Mouse (Mus musculus) midbrain, postnatal 0 days (tissue): ENCODE measurements at regions not wholly inside any gene's neighbourhood (a gene's known extent, or its start where the extent isn't known, plus 50 kb on each side); places are given as distances from the start of the nearest gene placed in this dataset.
"Not testable (repeated sequence)": the region's sequence is repeated elsewhere in the genome, so short reads cannot be mapped to it uniquely, and the experiment has no call there.

Experiments used
- ATAC-seq: fragments of 200-750 bp; cut with Nextera tagmentation; 2 replicates; pipeline ENCODE4 v1.8.0; 2017; ENCODE audit warnings: moderate number of reproducible peaks, mild to moderate bottlenecking, moderate TSS enrichment, moderate library complexity; ENCODE audit not compliant: low FRiP score
- DNase-seq: peaks from one replicate; pipeline ENCODE4 v3.0.0-alpha.2; 2015; ENCODE audit warnings: low spot score
- H3K27ac ChIP-seq: fragments of 300-500 bp; sonication (generic); 2 replicates; pipeline ENCODE4 v1.5.1; 2014; ENCODE audit warnings: low read depth, mild to moderate bottlenecking, low read length, mixed read lengths
- H3K27me3 ChIP-seq: fragments of 300-500 bp; sonication (generic); 2 replicates; pipeline ENCODE4 v1.6.1; 2014; ENCODE audit warnings: low read length, control low read depth, mixed read lengths; ENCODE audit not compliant: insufficient read depth
- H3K36me3 ChIP-seq: fragments of 300-500 bp; sonication (generic); 2 replicates; pipeline ENCODE4 v1.6.1; 2014; ENCODE audit warnings: low read length, control low read depth, mixed read lengths; ENCODE audit not compliant: insufficient read depth
- H3K4me1 ChIP-seq: fragments of 300-500 bp; sonication (generic); 2 replicates; pipeline ENCODE4 v1.6.1; 2014; ENCODE audit warnings: mild to moderate bottlenecking, control low read depth, antibody characterized with exemption, low read length, mixed read lengths; ENCODE audit not compliant: insufficient read depth
- H3K4me2 ChIP-seq: fragments of 300-500 bp; sonication (generic); 2 replicates; pipeline ENCODE4 v1.6.1; 2014; ENCODE audit warnings: low read depth, mild to moderate bottlenecking, low read length, mixed read lengths; ENCODE audit not compliant: poor library complexity, severe bottlenecking
- H3K4me3 ChIP-seq: fragments of 300-500 bp; sonication (generic); 2 replicates; pipeline ENCODE4 v1.5.1; 2014; ENCODE audit warnings: low read depth, mild to moderate bottlenecking, low read length, moderate library complexity
- H3K9ac ChIP-seq: fragments of 300-500 bp; sonication (generic); replicated peaks from 2 replicates; pipeline ENCODE4 v1.6.1; 2014; ENCODE audit warnings: mild to moderate bottlenecking, low read length, moderate library complexity, mixed read lengths; ENCODE audit not compliant: poor library complexity, severe bottlenecking
- H3K9me3 ChIP-seq: fragments of 300-500 bp; sonication (generic); 2 replicates; pipeline ENCODE4 v1.6.1; 2016; ENCODE audit warnings: low read length, control low read depth
- CTCF ChIP-seq: IDR thresholded peaks from 2 replicates; pipeline ENCODE4 v1.5.1; 2016; ENCODE audit warnings: antibody characterized with exemption, mild to moderate bottlenecking
- WGBS: fragments of 180-500 bp; shearing (Covaris S2); extraction: QIAGEN DNeasy Blood & Tissue Kit; methylation state at CpG from one replicate; pipeline ENCODE4 v1.1.7; 2014; 5-methylcytosine and 5-hydroxymethylcytosine counted together

DNA sequence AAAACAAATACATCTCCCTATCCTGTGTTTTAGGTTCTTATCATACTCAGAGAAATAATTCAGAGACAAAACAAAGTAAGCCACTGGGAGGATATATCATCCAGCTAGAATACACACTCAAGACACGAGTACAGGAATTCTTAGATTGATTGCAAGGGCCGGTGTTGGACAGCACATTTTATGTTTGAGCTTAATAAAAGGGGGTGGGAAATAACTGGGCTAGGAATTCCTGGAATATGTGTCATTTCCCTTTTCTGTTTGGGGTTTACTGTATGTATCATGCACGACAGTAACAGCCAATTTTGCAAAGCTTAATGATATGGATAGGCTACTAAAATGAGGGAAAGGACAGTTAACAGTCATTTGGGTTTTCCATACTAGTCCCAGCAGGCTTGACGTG is 158.1 kb upstream of the Fundc1 start:
- 74% methylated on average over 4 of the region's 4 CpGs for WGBS
- no peak overlapping the region for H3K9ac ChIP-seq

DNA sequence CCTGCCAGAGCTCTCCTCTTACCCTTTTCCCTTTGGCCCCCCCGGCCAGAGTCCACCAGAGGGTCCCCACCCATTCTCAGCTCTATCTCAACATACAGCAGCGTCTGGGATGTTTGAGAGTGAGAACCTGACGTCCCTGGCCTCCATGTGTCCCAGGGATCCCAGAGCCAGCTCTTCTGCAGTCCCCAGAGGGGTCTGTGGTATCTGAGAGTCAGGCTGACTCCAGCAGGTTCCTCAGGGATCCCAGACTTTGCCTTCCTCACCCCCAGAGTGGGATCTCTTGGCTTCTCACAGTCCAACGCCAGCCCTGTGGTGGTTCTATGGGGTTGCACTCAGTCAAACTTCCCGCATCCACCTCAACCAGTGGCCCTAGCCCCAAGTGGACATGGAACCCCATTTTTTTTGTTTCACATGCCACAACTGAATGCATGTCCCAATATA is 153.7 kb upstream of the Fundc1 start:
- WGBS: 51% methylated on average over 5 of the region's 5 CpGs
- H3K9me3 ChIP-seq: no peaks in the 10 kb centered on the region
- no peak overlapping the region for H3K27ac ChIP-seq
- H3K4me3 ChIP-seq: no peak overlapping the region
- no peaks in the 10 kb centered on the region for H3K4me1 ChIP-seq
- ATAC-seq (no peak; the same call in 1 of the 2 replicates), DNase-seq (no peak)
- no peaks in the 10 kb centered on the region for H3K36me3 ChIP-seq
- TF ChIP-seq CTCF: no peak
- H3K4me2 ChIP-seq: no peak overlapping the region
- H3K27me3 ChIP-seq: no peaks in the 10 kb centered on the region
- no peak overlapping the region for H3K9ac ChIP-seq

More for the DNA sequence above, 158.1 kb upstream of the Fundc1 start:
- ATAC-seq (no peak), DNase-seq (no peak)
- Histone ChIP-seq H3K4me3 (no peak overlapping the region), H3K27ac (no peak overlapping the region), H3K36me3 (no peaks in the 10 kb centered on the region), H3K4me2 (no peak overlapping the region), H3K27me3 (no peaks in the 10 kb centered on the region), H3K9me3 (no peaks in the 10 kb centered on the region), H3K4me1 (no peaks in the 10 kb centered on the region)
- TF ChIP-seq CTCF: no peak

DNA sequence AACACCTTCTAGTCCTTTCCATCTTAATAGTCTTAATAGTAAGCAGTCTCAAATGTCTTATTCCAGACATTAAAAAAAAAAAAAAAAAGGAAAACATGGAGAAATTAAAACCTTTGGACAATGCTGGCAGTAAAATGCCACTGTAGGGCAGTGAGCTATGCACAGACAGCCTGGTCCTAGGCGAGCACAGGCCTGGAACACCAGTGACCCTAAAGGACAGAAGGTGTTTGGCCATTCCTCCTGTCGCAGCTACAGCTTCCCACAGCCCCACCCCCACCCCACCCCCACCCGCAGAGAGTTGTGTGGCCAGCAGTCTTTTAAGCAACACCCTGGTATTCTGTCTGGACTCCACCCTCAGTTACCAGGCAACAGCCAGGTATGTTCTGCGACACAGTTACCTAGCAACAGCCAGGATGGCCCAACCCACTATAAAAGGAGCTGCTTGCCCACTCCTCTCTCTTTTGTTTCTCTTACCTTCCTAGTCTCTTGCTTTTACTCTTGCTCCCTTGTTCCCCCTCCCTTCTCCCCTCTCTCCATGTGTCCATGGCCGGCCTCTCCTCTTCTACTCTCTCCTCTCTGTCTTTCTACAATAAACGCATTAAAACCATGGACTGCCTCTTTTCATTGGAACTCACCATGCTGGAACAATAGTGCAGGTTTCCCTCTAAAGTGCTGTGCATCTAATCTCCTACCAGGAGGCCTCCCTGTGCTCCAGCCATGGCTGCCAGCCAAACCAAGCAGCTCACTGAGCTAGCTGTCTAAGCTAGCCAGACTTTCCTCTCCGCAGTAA is 153.1 kb upstream of the Fundc1 start:
- no peaks in the 10 kb centered on the region for H3K9me3 ChIP-seq
- DNase-seq (peak; percentile 51), ATAC-seq (peak; percentile 86)
- H3K27ac ChIP-seq: no peak overlapping the region
- no peaks in the 10 kb centered on the region for H3K36me3 ChIP-seq
- no peak overlapping the region for H3K9ac ChIP-seq
- WGBS: 21% methylated on average over 7 of the region's 7 CpGs
- TF ChIP-seq CTCF: no peak
- H3K4me1 ChIP-seq: no peaks in the 10 kb centered on the region
- H3K4me3 ChIP-seq: no peak overlapping the region
- no peaks in the 10 kb centered on the region for H3K27me3 ChIP-seq
- H3K4me2 ChIP-seq: no peak overlapping the region

DNA sequence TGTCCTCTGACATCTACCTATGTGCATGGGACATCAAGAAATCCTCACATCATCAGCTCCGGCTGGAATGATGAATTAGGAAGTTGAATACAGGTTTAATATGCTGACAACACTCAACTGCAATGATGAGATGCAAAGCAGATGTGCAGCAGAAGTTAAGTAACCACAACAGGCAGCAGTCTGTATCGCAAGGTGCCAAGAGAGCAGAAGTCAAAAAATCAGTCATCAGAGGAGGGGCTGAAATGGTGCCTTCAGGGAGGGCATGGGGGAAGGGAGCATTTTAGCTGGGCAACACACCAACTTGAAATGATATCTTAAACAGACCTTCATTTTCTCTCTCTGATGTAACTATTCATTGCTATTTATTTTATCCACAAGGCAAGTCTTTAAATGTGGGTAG is 152.3 kb upstream of the Fundc1 start:
- no peaks in the 10 kb centered on the region for H3K36me3 ChIP-seq
- no peaks in the 10 kb centered on the region for H3K9me3 ChIP-seq
- no peaks in the 10 kb centered on the region for H3K4me1 ChIP-seq
- ATAC-seq (no peak), DNase-seq (no peak)
- no peak overlapping the region for H3K9ac ChIP-seq
- WGBS: 81% methylated on average over 2 of the region's 2 CpGs
- no peak overlapping the region for H3K27ac ChIP-seq
- no peak overlapping the region for H3K4me2 ChIP-seq
- TF ChIP-seq CTCF: no peak
- no peak overlapping the region for H3K4me3 ChIP-seq
- H3K27me3 ChIP-seq: no peaks in the 10 kb centered on the region

DNA sequence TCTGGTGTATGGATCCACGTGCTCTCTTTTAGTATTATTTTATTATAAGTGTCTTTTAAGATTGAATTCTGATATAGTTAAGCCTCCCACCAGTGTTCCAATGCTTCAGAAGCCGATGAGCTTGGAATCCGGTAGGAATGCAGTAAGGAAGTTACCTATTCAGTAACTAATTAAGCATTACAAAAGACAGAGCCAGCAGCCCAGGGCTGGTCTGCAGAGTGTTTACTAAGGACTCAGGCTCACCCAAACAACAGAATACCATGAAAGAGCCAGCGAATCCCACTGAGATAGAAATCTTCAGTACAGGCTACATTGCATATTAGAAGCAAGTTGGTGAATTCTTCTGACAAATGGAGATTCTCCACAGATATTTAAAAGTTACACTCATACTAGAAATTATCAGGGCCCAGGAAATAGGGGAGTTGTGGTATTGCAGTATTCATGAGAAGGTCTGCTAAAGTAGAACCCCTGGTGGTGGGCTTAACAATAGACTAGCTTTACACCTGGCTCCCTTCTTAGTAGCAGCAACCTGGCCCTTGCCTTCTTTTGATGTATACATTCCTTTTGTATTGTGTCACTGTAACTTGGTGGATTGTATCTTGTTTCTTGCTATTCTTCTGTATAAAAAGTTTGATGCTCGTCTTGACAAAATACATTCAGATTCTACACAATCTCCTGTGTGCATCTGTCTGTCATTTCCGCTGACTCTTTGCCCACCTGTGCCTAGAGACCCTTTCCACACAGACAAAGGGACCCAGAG is 149.9 kb upstream of the Fundc1 start:
- H3K4me1 ChIP-seq, DNase-seq, H3K9ac ChIP-seq, H3K4me2 ChIP-seq, H3K4me3 ChIP-seq, H3K36me3 ChIP-seq, ATAC-seq, H3K27me3 ChIP-seq, H3K27ac ChIP-seq, H3K9me3 ChIP-seq: not testable (repeated sequence)
- 77% methylated on average over 6 of the region's 6 CpGs for WGBS

DNA sequence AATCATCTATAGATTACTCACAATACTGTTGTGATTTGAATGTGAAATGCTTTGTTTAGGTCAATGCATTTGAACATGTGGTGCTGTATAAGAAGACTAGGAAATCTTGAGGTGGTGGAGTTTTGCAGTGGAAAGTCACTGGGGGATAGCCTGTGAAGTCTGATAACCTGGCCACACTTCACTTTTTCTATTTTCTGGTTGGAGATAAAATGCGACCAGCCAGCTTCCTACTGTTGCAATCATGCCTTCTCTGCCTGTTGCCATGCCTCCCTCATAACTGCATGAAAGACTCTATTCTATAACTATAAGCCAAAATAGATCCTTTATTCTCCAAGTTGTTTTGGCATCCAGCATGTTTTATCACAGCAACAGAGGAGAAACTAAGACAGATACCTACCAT is 142.4 kb upstream of the Fundc1 start:
- H3K4me3 ChIP-seq: no peak overlapping the region
- no peaks in the 10 kb centered on the region for H3K36me3 ChIP-seq
- ATAC-seq: no peak
- H3K4me1 ChIP-seq: no peaks in the 10 kb centered on the region
- H3K27ac ChIP-seq: no peak overlapping the region
- WGBS: 85% methylated on average over 1 of the region's 1 CpGs
- no peak overlapping the region for H3K4me2 ChIP-seq
- H3K9ac ChIP-seq: no peak overlapping the region
- no peak for TF ChIP-seq CTCF
- DNase-seq: no peak
- H3K9me3 ChIP-seq: no peaks in the 10 kb centered on the region
- no peaks in the 10 kb centered on the region for H3K27me3 ChIP-seq
